Mouse (Mus musculus) monocyte, adult 2 months (primary cell): ENCODE data around the gene Ccnl1.

ENCODE experiments used
- DNase-seq, 2 experiments: peaks; one replicate each; pipeline ENCODE4 v3.0.0; 2022; ENCODE audit warnings: low spot score in 2 of 2, low read depth in 1 of 2

Ccnl1 gene

GRCm38 (mm10) chr3:65927101-65927501 lies 30.9 kb downstream of the Ccnl1 start:
- no peak for DNase-seq

- no peak for DNase-seq
Observed at GRCm38 (mm10) chr3:65926426-65926825, 31.6 kb downstream of the Ccnl1 start.

- DNase-seq, result no peak
Observed at GRCm38 (mm10) chr3:65925058-65925740, 32.9 kb downstream of the Ccnl1 start.

- DNase-seq, result no peak
Observed at GRCm38 (mm10) chr3:65922420-65922819, 35.6 kb downstream of the Ccnl1 start.

GRCm38 (mm10) chr3:65921671-65922070 lies 36.4 kb downstream of the Ccnl1 start:
- no peak for DNase-seq

GRCm38 (mm10) chr3:65919016-65919415 lies 39.0 kb downstream of the Ccnl1 start:
- no peak for DNase-seq

- no peak for DNase-seq
Observed at GRCm38 (mm10) chr3:65912928-65913327, 45.1 kb downstream of the Ccnl1 start.

- DNase-seq, result no peak
Observed at GRCm38 (mm10) chr3:65912217-65912616, 45.8 kb downstream of the Ccnl1 start.

- no peak for DNase-seq
Observed at GRCm38 (mm10) chr3:65911265-65911664, 46.8 kb downstream of the Ccnl1 start.

GRCm38 (mm10) chr3:65909454-65909853 lies 48.6 kb downstream of the Ccnl1 start:
- no peak for DNase-seq

GRCm38 (mm10) chr3:65907536-65907935 lies 50.5 kb downstream of the Ccnl1 start:
- no peak for DNase-seq

GRCm38 (mm10) chr3:65905281-65906169 lies 52.5 kb downstream of the Ccnl1 start:
- DNase-seq, result no peak

- no peak for DNase-seq
Observed at GRCm38 (mm10) chr3:65904711-65905110, 53.3 kb downstream of the Ccnl1 start.

- no peak for DNase-seq
Observed at GRCm38 (mm10) chr3:65904106-65904505, 53.9 kb downstream of the Ccnl1 start.

- no peak for DNase-seq
Observed at GRCm38 (mm10) chr3:65898598-65899278, 59.3 kb downstream of the Ccnl1 start.

GRCm38 (mm10) chr3:65897233-65897993 lies 60.6 kb downstream of the Ccnl1 start:
- no peak for DNase-seq
